Mouse (Mus musculus): ENCODE measurements around the gene Sun1. TPM values are rescaled to one million over a fixed set of nuclear protein-coding genes. Genes with fewer than 3 reads are reported as not detected.

Gene Sun1
- polyA plus RNA-seq, 1 experiment from 2014 or later, result 56.2 TPM

DNA sequence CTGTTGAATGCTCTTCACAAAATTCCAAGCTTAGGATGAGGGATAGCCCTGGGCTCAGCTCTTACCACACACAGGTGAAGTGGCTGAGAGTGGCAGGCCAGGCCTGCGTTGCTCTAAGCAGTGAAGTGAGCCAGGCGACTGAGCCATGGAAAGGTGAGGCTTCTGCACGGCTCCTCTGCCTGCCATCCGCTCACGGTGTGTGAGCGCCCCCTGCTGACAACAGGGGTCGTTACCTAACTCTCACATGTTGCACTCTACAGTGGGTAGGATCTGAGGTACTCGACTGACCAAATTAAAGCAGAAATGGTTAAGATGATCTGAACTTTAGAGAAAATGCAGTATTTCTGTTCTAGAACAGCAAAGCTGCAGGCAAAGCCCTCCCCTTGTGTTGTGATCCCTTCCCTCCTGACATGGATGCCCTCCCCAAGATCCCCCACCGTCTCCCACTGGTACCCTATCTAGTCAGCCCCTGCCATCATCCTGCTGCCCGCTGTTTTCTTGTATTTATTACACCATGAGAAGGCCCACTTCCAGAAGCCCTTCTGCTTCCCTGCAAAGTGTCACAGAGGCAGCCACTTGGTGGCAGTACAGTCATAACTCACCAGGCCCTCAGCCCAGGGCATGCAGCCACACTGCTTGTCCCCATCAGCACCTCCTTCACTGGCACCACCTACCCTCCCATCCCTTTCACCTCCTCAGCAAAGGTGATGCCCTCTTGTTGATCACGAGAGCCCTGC is 21.4 kb upstream of the Sun1 start:
- Histone ChIP-seq H3K4me3 (replicated peaks; ENCODE audit: low read length) (no peak overlapping the region), H3K4me1 (ENCODE audit: control insufficient read depth, insufficient read depth, low read length) (peaks cover 2% of the 10 kb centered on the region; the same call in 1 of the 2 replicates), H3K27ac (ENCODE audit: low read length) (no peak overlapping the region), H3K36me3 (ENCODE audit: control insufficient read depth, insufficient read depth, low read length) (peaks cover 7% of the 10 kb centered on the region; the same call in 1 of the 2 replicates), H3K9me3 (replicated peaks; ENCODE audit: control insufficient read depth, low read length) (no peaks in the 10 kb centered on the region), H3K9ac (ENCODE audit: low read length) (no peak overlapping the region), H3K27me3 (ENCODE audit: control insufficient read depth, insufficient read depth, low read length) (no peaks in the 10 kb centered on the region), H3K4me2 (ENCODE audit: low read depth, low read length) (no peak overlapping the region)
- 25% methylated on average over 11 of the region's 11 CpGs for WGBS
- peak; percentile 77 for ATAC-seq (ENCODE audit: insufficient read depth, low FRiP score)

GRCm38 (mm10) chr5:139183131-139183530 is 17.3 kb upstream of the Sun1 start:
- Histone ChIP-seq H3K36me3 (ENCODE audit: control insufficient read depth, insufficient read depth, low read length) (peaks cover 7% of the 10 kb centered on the region; the same call in 1 of the 2 replicates), H3K4me3 (replicated peaks; ENCODE audit: low read length) (no peak overlapping the region), H3K27me3 (ENCODE audit: control insufficient read depth, insufficient read depth, low read length) (no peaks in the 10 kb centered on the region), H3K9ac (ENCODE audit: low read length) (no peak overlapping the region), H3K4me1 (ENCODE audit: control insufficient read depth, insufficient read depth, low read length) (no peaks in the 10 kb centered on the region), H3K9me3 (replicated peaks; ENCODE audit: control insufficient read depth, low read length) (no peaks in the 10 kb centered on the region), H3K4me2 (ENCODE audit: low read depth, low read length) (no peak overlapping the region), H3K27ac (ENCODE audit: low read length) (no peak overlapping the region)
- no peak for ATAC-seq (ENCODE audit: insufficient read depth, low FRiP score)
- 81% methylated on average over 2 of the region's 2 CpGs for WGBS

GRCm38 (mm10) chr5:139183601-139184000 is 16.8 kb upstream of the Sun1 start:
- H3K9ac ChIP-seq (ENCODE audit: low read length), result no peak overlapping the region
- no peak overlapping the region for H3K4me3 ChIP-seq (replicated peaks; ENCODE audit: low read length)
- no peak for ATAC-seq (ENCODE audit: insufficient read depth, low FRiP score)
- H3K27me3 ChIP-seq (ENCODE audit: control insufficient read depth, insufficient read depth, low read length), result no peaks in the 10 kb centered on the region
- WGBS, result 91% methylated on average over 9 of the region's 9 CpGs
- H3K4me1 ChIP-seq (ENCODE audit: control insufficient read depth, insufficient read depth, low read length), result no peaks in the 10 kb centered on the region
- H3K27ac ChIP-seq (ENCODE audit: low read length), result no peak overlapping the region
- no peak overlapping the region for H3K4me2 ChIP-seq (ENCODE audit: low read depth, low read length)
- no peaks in the 10 kb centered on the region for H3K9me3 ChIP-seq (replicated peaks; ENCODE audit: control insufficient read depth, low read length)
- peaks cover 7% of the 10 kb centered on the region; the same call in 1 of the 2 replicates for H3K36me3 ChIP-seq (ENCODE audit: control insufficient read depth, insufficient read depth, low read length)

DNA sequence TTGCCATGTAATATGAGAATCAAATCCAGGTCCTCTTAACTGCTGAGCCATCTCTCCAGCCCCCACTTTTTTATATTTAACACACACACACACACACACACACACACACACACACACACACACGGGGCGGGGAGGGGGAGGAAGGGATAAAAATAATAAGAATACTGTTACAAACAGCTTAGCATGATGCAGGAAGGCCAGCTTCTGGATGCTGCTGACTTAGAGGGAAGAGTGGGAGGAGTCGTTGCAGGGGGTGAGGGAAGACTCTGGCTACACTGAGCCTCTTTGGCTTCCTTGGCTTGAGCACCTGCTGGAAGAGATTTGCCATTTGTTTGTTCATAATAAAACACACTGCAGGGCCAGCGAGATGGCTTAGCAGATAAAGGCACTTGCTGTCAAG is 15.5 kb upstream of the Sun1 start:
- Histone ChIP-seq H3K27ac (ENCODE audit: low read length) (no peak overlapping the region), H3K27me3 (ENCODE audit: control insufficient read depth, insufficient read depth, low read length) (no peaks in the 10 kb centered on the region), H3K9ac (ENCODE audit: low read length) (no peak overlapping the region), H3K36me3 (ENCODE audit: control insufficient read depth, insufficient read depth, low read length) (peaks cover 7% of the 10 kb centered on the region; the same call in 1 of the 2 replicates), H3K4me1 (ENCODE audit: control insufficient read depth, insufficient read depth, low read length) (no peaks in the 10 kb centered on the region), H3K4me3 (replicated peaks; ENCODE audit: low read length) (no peak overlapping the region), H3K9me3 (replicated peaks; ENCODE audit: control insufficient read depth, low read length) (no peaks in the 10 kb centered on the region), H3K4me2 (ENCODE audit: low read depth, low read length) (no peak overlapping the region)
- ATAC-seq (ENCODE audit: insufficient read depth, low FRiP score), result no peak
- WGBS, result 83% methylated on average over 4 of the region's 4 CpGs

GRCm38 (mm10) chr5:139189726-139190125 is 10.7 kb upstream of the Sun1 start:
- no peak for ATAC-seq (ENCODE audit: insufficient read depth, low FRiP score)
- Histone ChIP-seq H3K9ac (ENCODE audit: low read length) (no peak overlapping the region), H3K27ac (ENCODE audit: low read length) (no peak overlapping the region), H3K4me2 (ENCODE audit: low read depth, low read length) (no peak overlapping the region), H3K9me3 (replicated peaks; ENCODE audit: control insufficient read depth, low read length) (no peaks in the 10 kb centered on the region), H3K36me3 (ENCODE audit: control insufficient read depth, insufficient read depth, low read length) (no peaks in the 10 kb centered on the region), H3K4me3 (replicated peaks; ENCODE audit: low read length) (no peak overlapping the region), H3K27me3 (ENCODE audit: control insufficient read depth, insufficient read depth, low read length) (no peaks in the 10 kb centered on the region), H3K4me1 (ENCODE audit: control insufficient read depth, insufficient read depth, low read length) (no peaks in the 10 kb centered on the region)
- WGBS, result 90% methylated on average over 5 of the region's 5 CpGs

- Histone ChIP-seq H3K4me1 (ENCODE audit: control insufficient read depth, insufficient read depth, low read length) (no peaks in the 10 kb centered on the region), H3K27ac (ENCODE audit: low read length) (no peak overlapping the region), H3K36me3 (ENCODE audit: control insufficient read depth, insufficient read depth, low read length) (no peaks in the 10 kb centered on the region), H3K4me2 (ENCODE audit: low read depth, low read length) (no peak overlapping the region), H3K9me3 (replicated peaks; ENCODE audit: control insufficient read depth, low read length) (no peaks in the 10 kb centered on the region), H3K27me3 (ENCODE audit: control insufficient read depth, insufficient read depth, low read length) (no peaks in the 10 kb centered on the region), H3K9ac (ENCODE audit: low read length) (no peak overlapping the region), H3K4me3 (replicated peaks; ENCODE audit: low read length) (no peak overlapping the region)
- 68% methylated on average over 5 of the region's 5 CpGs for WGBS
- ATAC-seq (ENCODE audit: insufficient read depth, low FRiP score), result no peak
These were observed 9.5 kb upstream of the Sun1 start for GRCm38 (mm10) chr5:139190958-139191357.

DNA sequence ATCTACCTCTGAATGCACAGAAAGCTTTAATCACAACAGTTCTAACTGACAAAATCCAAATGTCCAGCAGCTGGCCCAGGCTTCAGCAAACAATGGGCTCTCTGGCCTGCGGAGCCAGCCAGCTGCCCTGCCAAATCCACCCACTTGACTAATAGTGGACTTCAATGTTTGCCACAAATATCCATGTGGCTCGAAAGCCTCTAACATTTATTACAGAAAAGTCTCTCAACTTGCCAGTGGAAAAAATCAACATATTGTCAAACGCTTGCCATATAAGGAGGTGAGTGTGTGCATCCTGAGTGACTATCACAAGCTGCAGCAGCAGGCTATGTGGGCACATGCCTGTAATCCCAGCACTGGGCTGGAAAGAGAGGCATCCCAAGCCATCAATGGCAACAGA is 1.7 kb upstream of the Sun1 start:
- WGBS, result 61% methylated on average over 3 of the region's 3 CpGs
- no peaks in the 10 kb centered on the region for H3K27me3 ChIP-seq (ENCODE audit: control insufficient read depth, insufficient read depth, low read length)
- H3K27ac ChIP-seq (ENCODE audit: low read length), result no peak overlapping the region; the same call in 1 of the 2 replicates
- H3K36me3 ChIP-seq (ENCODE audit: control insufficient read depth, insufficient read depth, low read length), result no peaks in the 10 kb centered on the region
- H3K9me3 ChIP-seq (replicated peaks; ENCODE audit: control insufficient read depth, low read length), result no peaks in the 10 kb centered on the region
- ATAC-seq (ENCODE audit: insufficient read depth, low FRiP score), result no peak
- H3K4me2 ChIP-seq (ENCODE audit: low read depth, low read length), result no peak overlapping the region
- H3K4me1 ChIP-seq (ENCODE audit: control insufficient read depth, insufficient read depth, low read length), result peaks cover 36% of the 10 kb centered on the region
- H3K4me3 ChIP-seq (replicated peaks; ENCODE audit: low read length), result no peak overlapping the region
- H3K9ac ChIP-seq (ENCODE audit: low read length), result no peak overlapping the region

- Histone ChIP-seq H3K9me3 (replicated peaks; ENCODE audit: control insufficient read depth, low read length) (no peaks in the 10 kb centered on the region), H3K27me3 (ENCODE audit: control insufficient read depth, insufficient read depth, low read length) (no peaks in the 10 kb centered on the region), H3K36me3 (ENCODE audit: control insufficient read depth, insufficient read depth, low read length) (no peaks in the 10 kb centered on the region), H3K4me1 (ENCODE audit: control insufficient read depth, insufficient read depth, low read length) (peaks cover 36% of the 10 kb centered on the region), H3K27ac (ENCODE audit: low read length) (peak overlapping the region; percentile 96), H3K4me2 (ENCODE audit: low read depth, low read length) (peak overlapping the region; percentile 78), H3K9ac (ENCODE audit: low read length) (peak overlapping the region; percentile 79), H3K4me3 (replicated peaks; ENCODE audit: low read length) (peak overlapping the region; percentile 94)
- ATAC-seq (ENCODE audit: insufficient read depth, low FRiP score), result no peak
- 39% methylated on average over 2 of the region's 2 CpGs for WGBS
These were observed 822 bp upstream of the Sun1 start for GRCm38 (mm10) chr5:139199636-139199994.

DNA sequence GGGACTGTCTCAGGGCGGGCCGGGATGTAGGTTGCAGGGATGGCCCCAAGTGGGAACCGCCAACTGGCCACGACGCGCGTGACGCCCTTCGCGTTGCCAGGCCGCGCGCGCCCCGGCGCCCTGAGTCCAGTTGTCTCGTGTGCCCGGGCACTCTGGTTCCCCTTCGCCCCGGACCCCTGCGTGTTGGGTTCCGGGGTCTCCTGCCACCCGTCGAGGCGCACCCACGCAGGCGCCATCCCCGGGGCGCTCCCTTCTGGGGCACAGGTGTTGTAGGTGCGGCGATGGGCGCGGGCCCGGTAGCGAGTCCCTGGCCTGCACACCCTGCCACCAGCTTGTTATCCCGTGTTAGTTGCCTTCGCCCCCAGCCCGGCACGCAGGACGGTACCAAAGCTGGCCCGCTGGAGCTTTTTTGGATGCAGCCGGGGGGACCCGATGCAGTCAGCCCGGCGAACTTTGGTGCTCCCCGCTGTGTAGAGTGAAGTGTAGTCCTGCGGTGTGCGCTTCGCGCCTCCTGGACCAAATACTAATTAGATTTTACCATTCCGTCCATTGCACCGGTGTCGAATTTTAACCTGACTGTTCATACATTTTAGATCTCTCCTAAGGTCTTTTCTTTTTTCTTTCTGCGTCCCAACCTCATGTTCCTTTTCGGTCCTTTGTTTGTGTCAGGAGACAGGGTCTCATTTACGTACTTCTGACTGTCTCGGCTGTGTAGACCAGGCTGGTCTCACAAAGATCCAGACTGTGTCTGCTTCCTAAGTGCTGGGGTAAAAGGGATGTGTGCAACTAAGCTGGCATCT is 533 bp downstream of the Sun1 start:
- Histone ChIP-seq H3K27me3 (ENCODE audit: control insufficient read depth, insufficient read depth, low read length) (no peaks in the 10 kb centered on the region), H3K4me2 (ENCODE audit: low read depth, low read length) (peak overlapping the region; percentile 78), H3K9me3 (replicated peaks; ENCODE audit: control insufficient read depth, low read length) (no peaks in the 10 kb centered on the region), H3K27ac (ENCODE audit: low read length) (peak overlapping the region; percentile 63; the same call in 1 of the 2 replicates), H3K36me3 (ENCODE audit: control insufficient read depth, insufficient read depth, low read length) (no peaks in the 10 kb centered on the region), H3K9ac (ENCODE audit: low read length) (peak overlapping the region; percentile 87), H3K4me3 (replicated peaks; ENCODE audit: low read length) (peak overlapping the region; percentile 94), H3K4me1 (ENCODE audit: control insufficient read depth, insufficient read depth, low read length) (peaks cover 36% of the 10 kb centered on the region)
- ATAC-seq (ENCODE audit: insufficient read depth, low FRiP score), result peak; percentile 5; the same call in 1 of the 2 replicates
- WGBS, result under 1% methylated on average over 57 of the region's 57 CpGs

Data from stomach, embryonic 16.5 days (tissue).